Mouse (Mus musculus) inflammation-experienced regulatory T-cells, adult 6 months (primary cell): ENCODE results near the gene Foxred2. TPM values are rescaled to one million over a fixed set of nuclear protein-coding genes. Genes with fewer than 3 reads are reported as not detected.

Experiments used
- ATAC-seq: one replicate; pipeline ENCODE4 v1.8.0; 2017
- polyA plus RNA-seq, 3 experiments: library from polyadenylated mRNA; unstranded; fragments of 100-300 nt; shearing (Covaris generic); gene quantifications; one replicate each; pipeline ENCODE4 v1.2.1; 2017

Gene Foxred2
- 1 to 10 TPM; 1.5 to 4.6 (median 2.5) TPM for polyA plus RNA-seq

- peak; percentile 97 for ATAC-seq
Observed at GRCm38 (mm10) chr15:77956404-77956901, at the start of gene Foxred2. Gene Foxred2 (minus strand): TSS chr15:77956722.

DNA sequence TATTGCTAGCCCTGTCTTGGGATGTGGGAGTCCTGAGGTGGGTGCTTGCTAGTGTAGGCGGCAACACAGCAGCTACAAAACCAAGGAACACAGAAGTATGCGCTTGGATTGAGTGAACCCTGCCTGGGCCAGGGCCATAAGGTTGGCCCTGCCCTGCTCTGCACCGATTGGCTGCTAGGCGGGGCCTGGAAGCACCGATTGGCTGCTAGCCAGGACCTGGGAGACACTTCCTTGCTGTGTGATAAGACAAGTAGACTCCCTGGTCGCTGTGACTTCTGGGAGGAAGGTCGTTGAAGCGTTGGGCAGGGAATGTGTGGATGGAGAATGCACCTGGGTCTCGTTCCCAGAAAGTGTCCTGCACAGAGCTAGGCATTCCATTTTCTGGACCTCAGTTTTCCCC, 47.4 kb upstream of the Foxred2 start:
- no peak for ATAC-seq

- ATAC-seq: no peak
Observed at GRCm38 (mm10) chr15:78001400-78001799, 44.9 kb upstream of the Foxred2 start.

GRCm38 (mm10) chr15:77988541-77988940, 32.0 kb upstream of the Foxred2 start:
- no peak for ATAC-seq

DNA sequence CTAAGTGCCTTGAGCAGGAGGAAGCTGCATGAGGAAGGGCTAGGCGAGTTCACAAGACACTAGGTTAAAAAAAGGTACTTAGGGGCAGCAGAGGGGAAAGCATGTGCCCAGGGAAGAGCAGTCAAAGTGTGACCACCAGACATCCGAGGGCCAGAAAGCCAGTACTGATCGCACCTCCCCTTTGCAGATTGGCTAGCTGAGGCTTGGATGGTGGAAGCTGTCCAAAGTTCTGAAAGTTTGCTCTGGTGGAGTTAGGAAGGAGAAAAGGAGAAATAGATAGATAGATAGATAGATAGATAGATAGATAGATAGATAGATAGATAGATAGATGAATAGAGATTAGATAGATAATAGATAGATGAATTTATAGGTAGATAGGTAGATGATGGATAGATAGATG, 26.9 kb upstream of the Foxred2 start:
- no peak for ATAC-seq

- ATAC-seq: no peak
Observed at GRCm38 (mm10) chr15:77982195-77982939, 25.8 kb upstream of the Foxred2 start.

- ATAC-seq: no peak
Observed at GRCm38 (mm10) chr15:77981181-77981680, 24.7 kb upstream of the Foxred2 start.

GRCm38 (mm10) chr15:77979427-77979865, 22.9 kb upstream of the Foxred2 start:
- ATAC-seq: no peak

DNA sequence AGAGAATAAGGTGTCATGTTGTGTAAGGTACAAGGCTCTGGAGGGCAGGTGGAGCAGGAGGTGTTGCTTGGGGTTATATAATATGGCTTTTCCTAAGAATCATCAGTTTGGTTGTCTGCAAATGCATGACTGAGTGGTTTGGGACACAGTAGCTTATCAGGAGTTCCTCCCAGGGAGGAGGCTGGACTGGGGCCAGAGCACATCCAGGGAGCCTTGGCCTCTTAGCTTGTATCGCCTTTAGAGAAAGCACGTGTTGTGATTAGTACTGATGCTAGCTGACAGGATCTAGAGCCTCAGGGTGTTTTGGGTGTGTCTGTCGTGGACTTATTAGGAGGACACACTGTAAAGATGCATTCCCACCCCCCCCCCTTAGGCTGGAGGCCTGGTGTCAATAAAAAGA, 21.1 kb upstream of the Foxred2 start:
- ATAC-seq: no peak

- no peak for ATAC-seq
Observed at GRCm38 (mm10) chr15:77974165-77974841, 17.8 kb upstream of the Foxred2 start.

GRCm38 (mm10) chr15:77970470-77971292, 14.2 kb upstream of the Foxred2 start, which contains the start of gene Eif3d:
Gene Eif3d (minus strand): TSS chr15:77970813.
- peak; percentile 85 for ATAC-seq

GRCm38 (mm10) chr15:77969940-77970469, 13.5 kb upstream of the Foxred2 start:
- no peak for ATAC-seq

GRCm38 (mm10) chr15:77965117-77965528, 8.6 kb upstream of the Foxred2 start:
- ATAC-seq: no peak

DNA sequence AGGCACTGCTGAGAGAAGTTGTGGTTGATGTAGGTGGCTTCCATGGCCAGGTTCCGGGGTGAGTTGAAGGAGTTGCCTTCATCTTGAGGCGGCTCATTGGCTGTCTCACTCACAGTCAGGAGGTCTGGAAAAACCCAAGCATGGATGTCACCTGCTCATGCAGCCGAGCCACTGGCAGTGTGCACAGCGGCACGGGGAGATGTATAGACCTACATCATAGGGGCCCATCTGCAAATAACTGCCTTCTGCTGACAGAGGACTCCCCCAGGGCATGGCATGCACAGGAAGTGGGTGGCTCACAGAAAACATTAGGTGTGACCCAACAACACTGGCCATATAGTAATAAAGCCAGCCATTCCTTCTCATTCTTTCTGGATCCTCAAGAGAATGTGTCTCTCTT, 5.9 kb upstream of the Foxred2 start:
- ATAC-seq: no peak

- ATAC-seq: no peak
Observed at GRCm38 (mm10) chr15:77960693-77961092, 4.2 kb upstream of the Foxred2 start.

GRCm38 (mm10) chr15:77958071-77958470, 1.5 kb upstream of the Foxred2 start:
- no peak for ATAC-seq

DNA sequence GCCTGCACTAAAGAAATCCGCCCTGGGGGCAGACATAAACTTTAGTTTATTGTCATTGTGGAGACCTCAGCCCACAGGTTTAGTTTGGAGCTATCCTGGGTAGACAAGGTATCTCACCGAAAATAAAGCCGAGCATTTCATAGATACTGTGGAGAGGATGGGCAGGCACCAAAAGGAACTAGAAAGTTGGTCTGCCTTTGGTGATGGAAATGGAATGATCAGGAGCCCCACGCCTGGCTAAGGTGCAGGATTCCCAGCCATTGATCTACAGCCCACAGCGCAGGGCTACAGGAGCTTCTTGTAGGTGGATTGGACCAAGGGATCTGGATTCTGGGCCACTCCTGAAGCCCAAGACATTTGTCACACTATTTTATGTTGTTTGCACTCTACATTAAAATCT, 1.1 kb upstream of the Foxred2 start:
- ATAC-seq: no peak

DNA sequence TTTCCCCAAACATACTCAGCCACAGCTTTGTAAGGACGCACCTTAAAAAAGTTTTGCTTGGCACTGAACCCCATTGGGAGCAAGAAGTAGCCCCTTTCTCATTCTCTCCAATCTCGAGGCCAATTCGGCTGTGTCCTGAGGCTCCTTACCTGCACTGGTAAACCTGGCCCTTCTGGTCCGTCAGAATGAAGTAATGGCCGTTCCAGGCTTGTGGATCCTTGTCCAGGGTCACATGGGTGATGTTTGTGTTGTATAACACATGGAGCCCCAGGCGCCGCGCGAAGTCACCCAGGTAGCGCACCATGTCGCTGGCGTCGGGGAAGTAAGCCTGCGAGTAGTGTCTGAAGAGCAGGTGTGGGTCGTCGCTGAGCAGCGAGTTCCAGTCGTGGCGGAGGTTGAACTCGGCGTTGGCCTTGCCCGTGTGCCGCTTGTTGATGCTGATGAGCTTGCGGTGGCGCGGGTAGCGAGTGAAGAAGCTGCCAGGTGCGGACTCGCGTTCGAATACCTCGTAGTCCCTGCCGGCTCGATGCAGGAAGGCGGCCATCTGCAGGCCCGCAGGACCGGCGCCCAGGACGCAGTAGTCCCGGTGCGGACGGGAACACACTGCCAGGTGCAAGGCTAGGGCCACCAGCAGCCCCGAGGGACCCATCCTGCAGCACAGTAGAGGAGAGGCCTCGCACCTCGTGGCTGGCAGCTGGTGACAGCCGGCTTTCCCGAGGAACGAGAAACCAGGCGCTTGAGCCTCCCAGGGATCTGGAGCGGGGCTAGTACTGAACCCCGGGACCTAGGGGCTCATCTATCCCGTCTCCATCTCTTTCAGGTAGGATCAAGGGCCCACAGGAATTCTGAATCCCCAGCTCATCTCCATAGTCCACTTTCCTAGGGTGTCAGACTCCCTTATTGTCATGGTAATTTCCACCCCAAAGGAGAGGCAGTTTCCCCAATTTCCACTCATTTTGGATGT, 800 bp downstream of the Foxred2 start:
- no peak for ATAC-seq

DNA sequence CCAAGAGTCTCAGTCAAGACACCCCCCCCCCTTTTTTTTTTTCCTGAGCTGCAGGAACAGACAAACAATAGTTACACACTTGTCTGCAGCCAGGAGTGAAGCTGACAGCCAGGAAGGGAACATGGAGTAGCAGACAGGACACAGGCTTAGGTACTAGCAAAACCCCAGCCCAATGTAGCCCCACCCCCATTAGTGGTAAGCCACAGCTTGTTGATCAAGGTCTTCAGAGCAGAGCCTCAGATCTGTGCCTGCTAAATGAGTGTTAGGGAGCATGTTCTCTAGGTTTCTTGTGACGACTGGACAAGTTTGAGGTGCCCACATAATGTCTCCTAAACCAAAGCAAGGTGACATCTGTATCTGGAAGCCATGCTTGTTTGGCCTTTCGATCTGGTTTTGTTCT, 2.2 kb downstream of the Foxred2 start:
- no peak for ATAC-seq

DNA sequence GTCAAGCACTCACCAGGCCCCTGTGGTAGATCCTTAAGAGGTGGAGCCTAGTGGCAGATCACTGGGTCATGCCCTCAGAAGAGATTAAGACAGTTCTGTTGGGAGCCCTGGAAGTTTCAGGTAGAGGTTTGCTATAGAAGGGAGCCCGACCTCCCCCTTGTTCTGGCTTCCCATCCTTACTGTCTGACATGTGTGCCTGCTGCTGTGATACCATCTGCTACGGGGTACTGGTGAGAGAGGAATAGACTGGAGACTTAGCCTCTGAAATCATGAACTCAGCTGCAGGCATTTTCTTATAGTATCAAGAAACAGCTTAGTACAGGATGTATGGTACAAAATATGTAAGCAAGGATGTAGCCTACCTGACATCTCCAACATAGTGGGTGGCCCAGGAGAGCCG, 3.6 kb downstream of the Foxred2 start:
- no peak for ATAC-seq

- ATAC-seq: no peak
Observed at GRCm38 (mm10) chr15:77949061-77949460, 7.5 kb downstream of the Foxred2 start.
